Mouse (Mus musculus) 3T3-L1 (cell line): ENCODE measurements around the gene Cldn6.

ENCODE experiments used
- DNase-seq: peaks from one replicate; pipeline ENCODE4 v3.0.0-alpha.2; 2015; ENCODE audit warnings: low read depth, low spot score

The Cldn6 gene

GRCm38 (mm10) chr17:23722376-23723125, 43.5 kb downstream of the Cldn6 start, which contains the start of gene 1520401A03Rik:
TSS of gene 1520401A03Rik (minus strand) at chr17:23722783.
- DNase-seq: no peak

GRCm38 (mm10) chr17:23725477-23725876, 46.4 kb downstream of the Cldn6 start:
- DNase-seq: peak; percentile 57

GRCm38 (mm10) chr17:23725999-23726757, 47.1 kb downstream of the Cldn6 start, which contains the start of gene Pkmyt1:
TSS of gene Pkmyt1 (plus strand) at chr17:23726336.
- DNase-seq: peak; percentile 95

GRCm38 (mm10) chr17:23726758-23727142, 47.7 kb downstream of the Cldn6 start:
- DNase-seq: peak; percentile 66

- DNase-seq: peak; percentile 61
Measured at GRCm38 (mm10) chr17:23730441-23730840, 51.4 kb downstream of the Cldn6 start.
